Mouse (Mus musculus) midbrain, postnatal 0 days (tissue): Measurements from ENCODE around the gene Zfp423. TPM values are rescaled to one million over a fixed set of nuclear protein-coding genes. Genes with fewer than 3 reads are reported as not detected.

Source experiments
- ATAC-seq: fragments of 200-750 bp; cut with Nextera tagmentation; 2 replicates; pipeline ENCODE4 v1.8.0; 2017; ENCODE audit warnings: moderate number of reproducible peaks, mild to moderate bottlenecking, moderate TSS enrichment, moderate library complexity; ENCODE audit not compliant: low FRiP score
- DNase-seq: peaks from one replicate; pipeline ENCODE4 v3.0.0-alpha.2; 2015; ENCODE audit warnings: low spot score
- H3K27ac ChIP-seq: fragments of 300-500 bp; sonication (generic); 2 replicates; pipeline ENCODE4 v1.5.1; 2014; ENCODE audit warnings: low read depth, mild to moderate bottlenecking, low read length, mixed read lengths
- H3K27me3 ChIP-seq: fragments of 300-500 bp; sonication (generic); 2 replicates; pipeline ENCODE4 v1.6.1; 2014; ENCODE audit warnings: low read length, control low read depth, mixed read lengths; ENCODE audit not compliant: insufficient read depth
- H3K36me3 ChIP-seq: fragments of 300-500 bp; sonication (generic); 2 replicates; pipeline ENCODE4 v1.6.1; 2014; ENCODE audit warnings: low read length, control low read depth, mixed read lengths; ENCODE audit not compliant: insufficient read depth
- H3K4me1 ChIP-seq: fragments of 300-500 bp; sonication (generic); 2 replicates; pipeline ENCODE4 v1.6.1; 2014; ENCODE audit warnings: mild to moderate bottlenecking, control low read depth, antibody characterized with exemption, low read length, mixed read lengths; ENCODE audit not compliant: insufficient read depth
- H3K4me2 ChIP-seq: fragments of 300-500 bp; sonication (generic); 2 replicates; pipeline ENCODE4 v1.6.1; 2014; ENCODE audit warnings: low read depth, mild to moderate bottlenecking, low read length, mixed read lengths; ENCODE audit not compliant: poor library complexity, severe bottlenecking
- H3K4me3 ChIP-seq: fragments of 300-500 bp; sonication (generic); 2 replicates; pipeline ENCODE4 v1.5.1; 2014; ENCODE audit warnings: low read depth, mild to moderate bottlenecking, low read length, moderate library complexity
- H3K9ac ChIP-seq: fragments of 300-500 bp; sonication (generic); replicated peaks from 2 replicates; pipeline ENCODE4 v1.6.1; 2014; ENCODE audit warnings: mild to moderate bottlenecking, low read length, moderate library complexity, mixed read lengths; ENCODE audit not compliant: poor library complexity, severe bottlenecking
- H3K9me3 ChIP-seq: fragments of 300-500 bp; sonication (generic); 2 replicates; pipeline ENCODE4 v1.6.1; 2016; ENCODE audit warnings: low read length, control low read depth
- CTCF ChIP-seq: IDR thresholded peaks from 2 replicates; pipeline ENCODE4 v1.5.1; 2016; ENCODE audit warnings: antibody characterized with exemption, mild to moderate bottlenecking
- WGBS: fragments of 180-500 bp; shearing (Covaris S2); extraction: QIAGEN DNeasy Blood & Tissue Kit; methylation state at CpG from one replicate; pipeline ENCODE4 v1.1.7; 2014; 5-methylcytosine and 5-hydroxymethylcytosine counted together
- polyA plus RNA-seq: library from polyadenylated mRNA; unstranded; fragments of >200 nt; fragmentation: Nextera tagmentation; extraction: Ambion mirVana; gene quantifications from 2 replicates; pipeline ENCODE4 v1.2.1, GENCODE M21; 2015
- total RNA-seq: library from RNA; depleted of rRNA; stranded (reverse); fragments of >200 nt; gene quantifications from 2 replicates; pipeline ENCODE4 v1.2.3, GENCODE M21; 2014

Zfp423 gene
- total and polyA plus RNA-seq, 2 experiments from 2014 or later, result 22.9 to 57.5 TPM

DNA sequence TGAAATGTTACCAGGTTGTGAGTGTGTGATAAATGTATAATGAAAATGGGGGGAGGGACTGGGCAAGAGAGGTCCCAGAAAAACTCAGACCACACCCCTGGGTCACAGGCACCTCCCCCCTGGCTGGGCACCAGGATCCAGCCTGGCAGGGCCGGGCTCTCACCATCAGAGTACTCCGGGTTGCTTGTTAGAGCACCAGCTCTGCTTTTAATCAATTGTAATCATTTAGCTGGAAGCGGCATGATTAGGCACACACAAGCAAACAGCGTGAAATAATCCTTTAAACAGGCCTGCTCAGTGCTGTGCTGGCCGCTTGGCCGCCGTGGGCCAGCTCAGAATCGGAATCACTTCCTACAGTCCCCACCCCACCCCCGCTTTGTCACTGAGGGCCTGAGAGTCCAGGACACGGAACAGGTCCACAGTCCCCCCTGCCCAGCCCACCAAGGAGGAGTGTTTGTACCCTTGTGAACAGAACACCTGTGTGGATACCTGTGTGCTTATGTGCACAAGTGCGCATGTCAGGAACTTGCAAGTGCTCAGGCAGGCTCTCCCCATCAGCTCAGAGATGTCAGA lies 279.9 kb downstream of the Zfp423 start:
- Histone ChIP-seq H3K9ac (no peak overlapping the region), H3K27ac (no peak overlapping the region)
- ATAC-seq, result no peak

DNA sequence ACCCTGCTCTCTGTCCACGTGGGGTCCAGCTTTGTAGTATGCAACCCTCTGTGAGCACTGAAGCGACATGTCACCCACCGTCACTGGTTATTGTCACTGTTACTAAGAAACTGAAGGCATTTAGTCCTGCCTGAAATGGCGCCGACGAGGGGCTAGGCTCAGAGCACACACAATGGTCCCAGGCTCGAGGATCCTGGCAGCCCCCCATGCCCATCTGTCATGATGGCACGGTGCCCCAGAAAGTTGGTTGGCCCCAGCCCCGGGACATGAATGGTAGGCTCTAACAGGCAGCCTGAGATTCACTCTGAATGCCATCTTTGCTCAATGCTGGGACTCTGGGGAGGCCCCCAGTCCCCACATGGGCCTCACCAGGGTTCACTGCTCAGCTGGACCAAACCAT lies 284.0 kb downstream of the Zfp423 start:
- Histone ChIP-seq H3K4me1 (no peaks in the 10 kb centered on the region), H3K4me3 (no peak overlapping the region), H3K27ac (no peak overlapping the region), H3K9me3 (no peaks in the 10 kb centered on the region), H3K4me2 (no peak overlapping the region), H3K36me3 (no peaks in the 10 kb centered on the region), H3K27me3 (no peaks in the 10 kb centered on the region), H3K9ac (no peak overlapping the region)
- ATAC-seq (peak; percentile 46; the same call in 1 of the 2 replicates), DNase-seq (peak; percentile 86)
- no peak for TF ChIP-seq CTCF
- WGBS, result 39% methylated on average over 9 of the region's 9 CpGs

More for the DNA sequence above, 279.9 kb downstream of the Zfp423 start:
- H3K4me3 ChIP-seq, result no peak overlapping the region
- no peaks in the 10 kb centered on the region for H3K4me1 ChIP-seq
- DNase-seq, result no peak
- TF ChIP-seq CTCF, result no peak
- no peaks in the 10 kb centered on the region for H3K9me3 ChIP-seq
- no peak overlapping the region for H3K4me2 ChIP-seq
- no peaks in the 10 kb centered on the region for H3K27me3 ChIP-seq
- no peaks in the 10 kb centered on the region for H3K36me3 ChIP-seq
- 52% methylated on average over 11 of the region's 11 CpGs for WGBS

DNA sequence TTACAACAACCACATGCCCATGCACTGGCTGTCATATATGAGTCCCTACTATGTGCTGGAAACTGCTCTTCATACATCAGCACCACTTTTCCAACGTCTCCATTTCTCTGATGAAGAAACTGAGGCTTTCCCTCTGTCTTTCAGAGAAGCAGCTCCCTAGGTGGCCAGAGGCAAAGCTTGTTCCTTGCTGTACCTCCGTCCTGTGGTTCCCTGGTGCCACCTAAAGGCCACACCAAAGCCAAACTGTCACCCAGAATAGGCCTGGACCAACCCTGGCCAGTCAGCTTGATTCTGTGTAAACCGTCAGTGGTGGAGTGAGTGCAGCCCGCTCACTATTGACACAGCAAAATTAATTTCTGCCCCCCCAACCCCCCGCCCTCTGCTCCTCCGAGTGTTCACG lies 285.2 kb downstream of the Zfp423 start:
- Histone ChIP-seq H3K9ac (no peak overlapping the region), H3K27me3 (no peaks in the 10 kb centered on the region), H3K4me2 (no peak overlapping the region), H3K36me3 (no peaks in the 10 kb centered on the region), H3K4me1 (no peaks in the 10 kb centered on the region), H3K4me3 (no peak overlapping the region), H3K9me3 (no peaks in the 10 kb centered on the region), H3K27ac (no peak overlapping the region)
- ATAC-seq (no peak; the same call in 1 of the 2 replicates), DNase-seq (no peak)
- 74% methylated on average over 7 of the region's 7 CpGs for WGBS
- TF ChIP-seq CTCF, result peak; percentile 42

DNA sequence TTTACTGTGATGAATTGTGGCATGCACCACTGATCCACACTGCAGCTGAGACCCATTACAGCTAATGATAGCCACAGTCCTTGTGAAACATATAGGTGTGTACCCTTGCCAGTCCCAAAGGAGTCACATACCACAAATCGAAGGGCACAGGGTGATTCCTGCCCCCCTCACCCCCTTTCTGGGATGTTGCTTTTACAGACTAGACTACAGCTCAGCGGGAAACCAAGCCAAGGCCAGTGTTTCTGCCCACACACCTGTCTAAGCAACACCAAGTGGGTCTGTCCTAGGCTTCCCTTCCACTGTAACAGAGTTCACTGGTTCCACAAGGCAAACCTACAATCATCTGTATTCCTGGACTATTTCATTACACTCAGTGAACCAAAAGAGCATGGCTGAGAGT lies 287.2 kb downstream of the Zfp423 start:
- H3K9ac ChIP-seq, result no peak overlapping the region
- TF ChIP-seq CTCF, result no peak
- H3K36me3 ChIP-seq, result no peaks in the 10 kb centered on the region
- 92% methylated on average over 2 of the region's 2 CpGs for WGBS
- no peak overlapping the region for H3K4me2 ChIP-seq
- DNase-seq (no peak), ATAC-seq (no peak)
- no peak overlapping the region for H3K4me3 ChIP-seq
- no peaks in the 10 kb centered on the region for H3K9me3 ChIP-seq
- H3K27ac ChIP-seq, result no peak overlapping the region
- H3K27me3 ChIP-seq, result no peaks in the 10 kb centered on the region
- no peaks in the 10 kb centered on the region; the same call in 1 of the 2 replicates for H3K4me1 ChIP-seq

DNA sequence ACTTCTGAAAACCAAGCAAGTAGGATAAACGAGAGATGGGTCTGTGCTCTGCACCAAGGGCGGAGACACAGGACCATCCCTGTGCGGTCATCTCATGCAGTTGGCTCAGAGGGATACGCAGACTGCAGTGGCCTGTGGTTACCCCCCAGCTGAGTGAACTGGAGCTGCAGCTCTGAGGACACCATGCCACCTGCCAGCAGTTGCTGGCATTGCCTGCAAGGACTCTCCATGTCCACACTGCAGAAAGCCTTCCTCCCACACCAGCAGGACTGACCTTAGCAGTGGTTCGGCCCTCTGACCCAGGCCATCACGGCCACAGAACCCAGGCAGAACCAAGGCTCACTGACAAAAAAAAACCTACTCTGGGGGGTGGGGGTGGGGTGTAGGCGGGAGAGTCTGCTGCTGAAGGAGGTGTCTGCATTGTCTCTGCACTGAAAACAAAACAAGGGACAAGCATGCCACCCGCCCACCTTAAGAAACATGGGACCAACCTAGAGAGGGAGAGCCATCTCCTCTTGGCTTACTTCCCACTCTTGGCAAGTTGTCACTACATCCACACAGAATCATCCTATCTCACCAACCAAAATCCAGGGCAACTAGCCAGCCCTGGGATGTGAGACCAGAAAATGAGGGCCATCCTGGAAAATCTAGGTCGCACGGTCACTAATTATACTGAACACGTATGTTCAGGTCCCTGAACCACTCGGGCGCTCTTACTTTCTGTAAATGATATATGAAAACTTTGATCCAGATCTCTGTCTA lies 288.0 kb downstream of the Zfp423 start:
- TF ChIP-seq CTCF, result 0 out of 2 replicates have a peak, but pooled peaks have one; percentile 11
- no peak overlapping the region for H3K27ac ChIP-seq

DNA sequence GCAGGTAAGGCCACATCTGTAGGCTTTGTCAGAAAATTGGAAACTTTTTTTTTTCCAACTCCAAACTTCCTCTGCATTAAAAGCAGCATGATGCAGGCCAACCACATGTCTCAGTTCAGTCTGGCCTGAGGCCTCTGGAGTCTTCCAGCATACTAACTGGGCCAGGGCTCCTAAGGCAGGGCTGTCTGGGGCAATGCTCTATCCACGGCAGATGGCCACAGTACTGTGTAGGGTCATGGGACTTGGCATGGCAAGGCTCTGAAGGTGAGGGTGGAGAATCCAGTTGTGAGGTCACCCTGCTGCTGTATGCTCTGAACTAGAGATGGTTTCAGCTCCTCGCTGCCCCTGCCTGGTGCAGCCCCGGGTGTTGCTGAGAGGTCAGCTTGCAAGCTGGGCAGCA lies 289.2 kb downstream of the Zfp423 start:
- H3K9me3 ChIP-seq, result no peaks in the 10 kb centered on the region
- no peaks in the 10 kb centered on the region for H3K27me3 ChIP-seq
- no peak for DNase-seq
- no peaks in the 10 kb centered on the region for H3K36me3 ChIP-seq
- 93% methylated on average over 3 of the region's 3 CpGs for WGBS
- no peak overlapping the region for H3K9ac ChIP-seq
- H3K4me2 ChIP-seq, result no peak overlapping the region
- H3K4me3 ChIP-seq, result no peak overlapping the region
- H3K27ac ChIP-seq, result no peak overlapping the region
- H3K4me1 ChIP-seq, result no peaks in the 10 kb centered on the region; the same call in 1 of the 2 replicates
- no peak for TF ChIP-seq CTCF
- no peak for ATAC-seq

More for the DNA sequence above, 288.0 kb downstream of the Zfp423 start:
- H3K4me3 ChIP-seq, result no peak overlapping the region
- DNase-seq (no peak), ATAC-seq (no peak)
- no peak overlapping the region for H3K4me2 ChIP-seq
- H3K36me3 ChIP-seq, result no peaks in the 10 kb centered on the region
- H3K9me3 ChIP-seq, result no peaks in the 10 kb centered on the region
- H3K9ac ChIP-seq, result no peak overlapping the region
- 79% methylated on average over 13 of the region's 13 CpGs for WGBS
- no peaks in the 10 kb centered on the region; the same call in 1 of the 2 replicates for H3K4me1 ChIP-seq
- H3K27me3 ChIP-seq, result no peaks in the 10 kb centered on the region
